Mouse (Mus musculus): ENCODE results near the gene Naa38. TPM values are rescaled to one million over a fixed set of nuclear protein-coding genes. Genes with fewer than 3 reads are reported as not detected.
"Not testable (repeated sequence)": the region's sequence is repeated elsewhere in the genome, so short reads cannot be mapped to it uniquely, and the experiment has no call there.

Naa38 gene
- polyA plus RNA-seq (2012; rRNA removed) = 82.3 and 105 TPM in 2 replicates

- H3K27me3 ChIP-seq (ENCODE audit: control insufficient read depth, insufficient read depth, low read length); H3K4me1 ChIP-seq (ENCODE audit: control insufficient read depth, insufficient read depth, insufficient read length); H3K36me3 ChIP-seq (ENCODE audit: control insufficient read depth, insufficient read depth, low read length): not testable (repeated sequence)
- Histone ChIP-seq H3K4me3 (ENCODE audit: extremely low read depth, insufficient read depth, insufficient read length) (peak within 1 kb of the TSS; percentile 83), H3K27ac (ENCODE audit: insufficient read depth, low read length) (peak within 1 kb of the TSS; percentile 97)
- WGBS = under 1% methylated on average over 24 of the region's 24 CpGs
- peak in 1 of 2 experiments; percentile 86 for DNase-seq (ENCODE audit: low read depth in 1 of 2, low spot score in 2 of 2)
Observed at GRCm38 (mm10) chr11:69395235-69395633, at the start of gene Naa38, which contains the start of gene Cyb5d1. Gene Naa38 (plus strand): TSS chr11:69395487. Gene Cyb5d1 (minus strand): TSS chr11:69395631.

- H3K4me1 ChIP-seq (ENCODE audit: control insufficient read depth, insufficient read depth, insufficient read length) = peaks cover 5% of the 10 kb centered on the region
- H3K4me3 ChIP-seq (ENCODE audit: extremely low read depth, insufficient read depth, insufficient read length) = no peak overlapping the region
- no peak overlapping the region for H3K27ac ChIP-seq (ENCODE audit: insufficient read depth, low read length)
- H3K36me3 ChIP-seq (ENCODE audit: control insufficient read depth, insufficient read depth, low read length) = peaks cover 46% of the 10 kb centered on the region
- 92% methylated on average over 23 of the region's 26 CpGs for WGBS
- TF ChIP-seq CTCF (IDR thresholded peaks at IDR 0.05; ENCODE audit: extremely low read depth, insufficient read depth, insufficient read length, insufficient replicate concordance) (no peak), POLR2A (IDR thresholded peaks at IDR 0.05; ENCODE audit: low read depth, low read length) (no peak)
- no peak for DNase-seq (ENCODE audit: low read depth in 1 of 2, low spot score in 2 of 2)
- no peaks in the 10 kb centered on the region for H3K27me3 ChIP-seq (ENCODE audit: control insufficient read depth, insufficient read depth, low read length)
Observed at GRCm38 (mm10) chr11:69346441-69346840, 48.8 kb upstream of the Naa38 start.

GRCm38 (mm10) chr11:69356544-69356943, 38.7 kb upstream of the Naa38 start:
- TF ChIP-seq CTCF (IDR thresholded peaks at IDR 0.05; ENCODE audit: extremely low read depth, insufficient read depth, insufficient read length, insufficient replicate concordance) = no peak
- TF ChIP-seq POLR2A (IDR thresholded peaks at IDR 0.05; ENCODE audit: low read depth, low read length) = no peak
- peaks cover 75% of the 10 kb centered on the region for H3K36me3 ChIP-seq (ENCODE audit: control insufficient read depth, insufficient read depth, low read length)
- H3K27me3 ChIP-seq (ENCODE audit: control insufficient read depth, insufficient read depth, low read length) = no peaks in the 10 kb centered on the region
- no peak for DNase-seq (ENCODE audit: low read depth in 1 of 2, low spot score in 2 of 2)
- 93% methylated on average over 5 of the region's 5 CpGs for WGBS
- H3K4me1 ChIP-seq (ENCODE audit: control insufficient read depth, insufficient read depth, insufficient read length) = no peaks in the 10 kb centered on the region
- H3K4me3 ChIP-seq (ENCODE audit: extremely low read depth, insufficient read depth, insufficient read length) = no peak overlapping the region
- no peak overlapping the region for H3K27ac ChIP-seq (ENCODE audit: insufficient read depth, low read length)

- TF ChIP-seq POLR2A (IDR thresholded peaks at IDR 0.05; ENCODE audit: low read depth, low read length) (no peak), CTCF (IDR thresholded peaks at IDR 0.05; ENCODE audit: extremely low read depth, insufficient read depth, insufficient read length, insufficient replicate concordance) (no peak)
- H3K36me3 ChIP-seq (ENCODE audit: control insufficient read depth, insufficient read depth, low read length) = peaks cover 71% of the 10 kb centered on the region
Observed at GRCm38 (mm10) chr11:69357690-69358089, 37.6 kb upstream of the Naa38 start.

GRCm38 (mm10) chr11:69362021-69362420, 33.3 kb upstream of the Naa38 start:
- TF ChIP-seq POLR2A (IDR thresholded peaks at IDR 0.05; ENCODE audit: low read depth, low read length) = no peak
- TF ChIP-seq CTCF (IDR thresholded peaks at IDR 0.05; ENCODE audit: extremely low read depth, insufficient read depth, insufficient read length, insufficient replicate concordance) = no peak
- Histone ChIP-seq H3K27ac (ENCODE audit: insufficient read depth, low read length) (no peak overlapping the region), H3K27me3 (ENCODE audit: control insufficient read depth, insufficient read depth, low read length) (no peaks in the 10 kb centered on the region), H3K4me1 (ENCODE audit: control insufficient read depth, insufficient read depth, insufficient read length) (peaks cover 8% of the 10 kb centered on the region; the same call in 1 of the 2 replicates), H3K4me3 (ENCODE audit: extremely low read depth, insufficient read depth, insufficient read length) (no peak overlapping the region), H3K36me3 (ENCODE audit: control insufficient read depth, insufficient read depth, low read length) (peaks cover 46% of the 10 kb centered on the region)
- DNase-seq (ENCODE audit: low read depth in 1 of 2, low spot score in 2 of 2) = no peak
- 76% methylated on average over 7 of the region's 7 CpGs for WGBS

More at GRCm38 (mm10) chr11:69357690-69358089, 37.6 kb upstream of the Naa38 start:
- Histone ChIP-seq H3K4me3 (ENCODE audit: extremely low read depth, insufficient read depth, insufficient read length) (no peak overlapping the region), H3K27me3 (ENCODE audit: control insufficient read depth, insufficient read depth, low read length) (no peaks in the 10 kb centered on the region), H3K4me1 (ENCODE audit: control insufficient read depth, insufficient read depth, insufficient read length) (no peaks in the 10 kb centered on the region), H3K27ac (ENCODE audit: insufficient read depth, low read length) (no peak overlapping the region)
- 96% methylated on average over 12 of the region's 12 CpGs for WGBS
- DNase-seq (ENCODE audit: low read depth in 1 of 2, low spot score in 2 of 2) = no peak

GRCm38 (mm10) chr11:69362479-69362878, 32.8 kb upstream of the Naa38 start:
- H3K27ac ChIP-seq (ENCODE audit: insufficient read depth, low read length) = no peak overlapping the region
- WGBS = 91% methylated on average over 2 of the region's 2 CpGs
- DNase-seq (ENCODE audit: low read depth in 1 of 2, low spot score in 2 of 2) = no peak
- peaks cover 42% of the 10 kb centered on the region for H3K36me3 ChIP-seq (ENCODE audit: control insufficient read depth, insufficient read depth, low read length)
- no peak for TF ChIP-seq POLR2A (IDR thresholded peaks at IDR 0.05; ENCODE audit: low read depth, low read length)
- TF ChIP-seq CTCF (IDR thresholded peaks at IDR 0.05; ENCODE audit: extremely low read depth, insufficient read depth, insufficient read length, insufficient replicate concordance) = no peak
- no peaks in the 10 kb centered on the region for H3K27me3 ChIP-seq (ENCODE audit: control insufficient read depth, insufficient read depth, low read length)
- H3K4me1 ChIP-seq (ENCODE audit: control insufficient read depth, insufficient read depth, insufficient read length) = peaks cover 8% of the 10 kb centered on the region; the same call in 1 of the 2 replicates
- no peak overlapping the region for H3K4me3 ChIP-seq (ENCODE audit: extremely low read depth, insufficient read depth, insufficient read length)

- DNase-seq (ENCODE audit: low read depth in 1 of 2, low spot score in 2 of 2) = no peak
Observed at GRCm38 (mm10) chr11:69364376-69364775, 30.9 kb upstream of the Naa38 start.

More at GRCm38 (mm10) chr11:69364376-69364775, 30.9 kb upstream of the Naa38 start:
- Histone ChIP-seq H3K4me1 (ENCODE audit: control insufficient read depth, insufficient read depth, insufficient read length) (peaks cover 8% of the 10 kb centered on the region; the same call in 1 of the 2 replicates), H3K27me3 (ENCODE audit: control insufficient read depth, insufficient read depth, low read length) (no peaks in the 10 kb centered on the region), H3K36me3 (ENCODE audit: control insufficient read depth, insufficient read depth, low read length) (peaks cover 27% of the 10 kb centered on the region), H3K27ac (ENCODE audit: insufficient read depth, low read length) (no peak overlapping the region), H3K4me3 (ENCODE audit: extremely low read depth, insufficient read depth, insufficient read length) (no peak overlapping the region)
- whole genome bisulfite sequencing = 69% methylated on average over 8 of the region's 8 CpGs
- TF ChIP-seq POLR2A (IDR thresholded peaks at IDR 0.05; ENCODE audit: low read depth, low read length) (no peak), CTCF (IDR thresholded peaks at IDR 0.05; ENCODE audit: extremely low read depth, insufficient read depth, insufficient read length, insufficient replicate concordance) (no peak)

Measured in spleen, adult 2 months (tissue).